Mouse (Mus musculus): Measurements from ENCODE around the gene Olfr1451.
"Not testable (repeated sequence)": the region's sequence is repeated elsewhere in the genome, so short reads cannot be mapped to it uniquely, and the experiment has no call there.

The Olfr1451 gene

DNA sequence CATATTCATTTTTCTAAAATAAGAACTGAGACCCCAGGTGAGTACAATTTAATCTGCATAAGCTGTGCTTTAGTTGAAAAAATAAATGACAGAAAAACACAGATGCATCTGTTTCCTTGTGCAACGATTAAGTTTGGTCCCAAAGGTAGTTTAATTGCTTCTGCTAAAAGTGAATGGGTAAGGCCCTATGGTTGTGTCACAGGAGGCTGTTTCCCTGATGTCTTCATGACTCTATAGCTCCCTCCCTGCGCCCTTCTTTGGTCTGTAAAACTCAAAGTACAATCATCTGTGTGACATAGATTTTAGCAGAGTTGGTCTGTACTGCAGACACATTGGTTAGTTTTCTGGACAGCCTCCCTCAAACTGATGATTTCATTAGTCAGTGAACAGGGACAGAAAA is at the start of gene Olfr1451:
Gene Olfr1451, plus strand, starts transcription at position 301 of the 400 bp plus-strand sequence.
- no peak for DNase-seq (ENCODE audit: low spot score)

DNA sequence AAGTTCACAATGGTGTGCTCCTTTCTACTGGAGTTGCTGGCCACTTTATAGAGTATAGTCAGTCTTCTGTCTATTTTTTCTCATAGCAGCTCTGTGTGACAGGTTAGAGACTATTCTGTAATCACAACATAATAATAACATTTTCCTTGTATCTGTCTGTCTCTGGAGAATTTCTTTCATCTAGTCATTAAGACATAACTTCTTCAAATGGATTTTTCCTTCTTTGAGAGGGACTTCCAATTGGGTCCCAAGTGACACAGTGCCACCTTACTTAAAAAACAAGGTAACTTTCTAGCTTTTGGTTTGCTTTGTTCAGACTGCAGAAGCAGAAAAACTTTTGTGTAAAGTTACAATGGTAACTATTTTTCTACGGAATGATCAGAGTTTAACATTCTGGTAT is 44.9 kb upstream of the Olfr1451 start, which contains the start of gene Olfr1450:
Gene Olfr1450, plus strand, starts transcription at position 301 of the 400 bp plus-strand sequence.
- no peak for DNase-seq (ENCODE audit: low spot score)

DNA sequence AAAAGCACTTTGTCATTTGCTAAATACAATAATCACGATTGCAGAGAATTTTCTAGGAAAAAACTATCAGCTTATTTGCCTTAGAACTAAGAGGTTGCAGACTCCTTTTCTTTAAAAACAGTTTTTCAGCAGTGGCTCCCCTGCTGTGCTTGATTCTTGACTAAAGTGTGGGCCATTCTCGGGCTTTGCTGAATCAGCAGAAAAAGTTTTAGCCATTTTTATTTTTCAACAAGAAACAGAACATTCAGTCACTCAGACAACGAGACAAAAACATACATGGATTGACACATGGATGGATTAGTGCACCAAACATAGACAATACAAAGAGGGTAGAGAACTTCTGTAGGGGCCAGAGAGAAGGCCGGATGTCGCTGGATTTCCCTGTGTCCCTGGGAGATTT is 24.7 kb upstream of the Olfr1451 start:
- not testable (repeated sequence) for DNase-seq (ENCODE audit: low spot score)

DNA sequence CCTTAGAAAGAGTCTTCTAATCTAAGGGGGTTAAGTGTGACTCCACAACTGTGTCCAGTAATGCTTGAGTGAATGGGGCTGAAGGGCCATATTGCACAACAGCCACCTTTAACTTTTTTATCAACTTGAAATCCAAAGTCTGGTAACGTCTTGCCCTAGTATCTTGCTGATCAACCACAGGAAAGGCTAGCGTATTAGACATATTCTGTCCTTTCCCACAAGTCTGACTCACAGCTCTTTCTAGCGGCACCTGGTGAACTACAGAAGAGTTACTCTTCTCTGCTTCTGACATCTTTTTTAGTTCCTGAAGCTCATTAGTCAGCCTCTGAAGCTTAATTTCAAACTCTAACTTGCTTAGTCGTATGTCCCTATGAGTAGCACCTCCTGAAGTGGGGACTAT is 2.5 kb upstream of the Olfr1451 start:
- not testable (repeated sequence) for DNase-seq (ENCODE audit: low spot score)

DNA sequence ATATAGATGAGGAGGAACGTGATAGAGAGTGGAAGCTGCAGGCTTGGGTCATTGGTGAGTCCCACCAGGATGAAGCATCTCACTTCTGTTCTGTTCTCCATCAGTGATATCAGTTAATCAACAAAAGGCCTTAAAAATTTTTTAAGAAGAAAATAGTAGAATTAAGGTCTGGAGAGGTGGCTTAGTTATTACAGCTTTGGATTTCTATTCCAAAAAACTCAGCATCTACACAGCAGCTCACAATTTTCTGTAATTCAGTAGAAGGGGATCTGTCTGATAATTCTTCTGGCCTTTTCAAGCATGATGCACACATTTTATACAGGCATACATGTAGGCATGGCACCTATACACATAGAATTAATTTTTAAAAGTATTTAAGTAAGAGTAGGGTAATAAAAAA is 33.4 kb downstream of the Olfr1451 start, which contains the start of gene Olfr1453:
Gene Olfr1453, minus strand, starts transcription at position 101 of the 400 bp plus-strand sequence.
- DNase-seq (ENCODE audit: low spot score): no peak

Data from urinary bladder, postnatal 10 days (tissue).